Mouse (Mus musculus): ENCODE results near the gene Gngt2.

Gngt2 gene

DNA sequence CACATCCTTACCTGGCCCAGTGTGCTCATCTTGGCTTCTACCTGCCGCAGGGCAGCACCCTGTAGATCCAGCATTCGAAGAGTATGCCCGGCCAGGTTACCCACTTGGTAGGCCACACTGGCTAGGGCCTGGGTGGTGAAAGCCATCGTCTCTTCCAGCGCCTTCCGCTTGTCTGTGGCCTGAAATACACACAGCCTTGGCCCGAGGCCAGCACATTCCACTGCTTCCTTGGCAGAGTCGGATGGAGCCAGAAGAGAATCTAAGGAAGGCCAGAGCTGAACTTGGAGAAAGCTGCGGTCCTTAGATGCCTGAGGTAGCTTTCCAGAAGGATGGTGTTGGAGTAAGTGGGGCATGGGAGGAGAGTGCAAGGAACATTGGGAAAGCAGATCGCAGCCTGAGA, at the start of gene Gngt2:
Gene Gngt2 (plus strand): TSS at position 158 of the 400 bp plus-strand sequence.
- no peak for DNase-seq (ENCODE audit: low read depth, low spot score)

DNA sequence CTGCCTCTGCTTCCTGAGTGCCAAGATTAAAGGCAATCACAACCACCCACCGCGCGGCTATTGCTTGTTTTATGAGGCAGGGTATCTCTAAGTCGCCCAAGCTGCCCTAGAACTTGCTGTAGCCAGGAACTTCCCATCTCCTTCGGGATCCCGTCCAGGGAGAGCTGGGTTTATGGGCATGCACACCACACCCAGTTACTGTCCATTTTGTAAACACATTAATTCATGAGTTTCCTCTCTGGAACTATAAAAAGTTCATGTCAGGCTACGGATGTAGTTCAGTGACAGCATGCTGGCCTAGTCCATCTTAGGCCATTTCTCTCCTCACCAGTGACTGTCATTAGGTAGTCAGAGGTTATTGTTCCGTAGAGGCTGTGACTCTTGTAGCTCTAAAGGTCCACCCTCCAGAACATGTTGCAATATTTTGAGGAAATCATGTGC, 47.5 kb upstream of the Gngt2 start:
- no peak for DNase-seq (ENCODE audit: low read depth, low spot score)

DNA sequence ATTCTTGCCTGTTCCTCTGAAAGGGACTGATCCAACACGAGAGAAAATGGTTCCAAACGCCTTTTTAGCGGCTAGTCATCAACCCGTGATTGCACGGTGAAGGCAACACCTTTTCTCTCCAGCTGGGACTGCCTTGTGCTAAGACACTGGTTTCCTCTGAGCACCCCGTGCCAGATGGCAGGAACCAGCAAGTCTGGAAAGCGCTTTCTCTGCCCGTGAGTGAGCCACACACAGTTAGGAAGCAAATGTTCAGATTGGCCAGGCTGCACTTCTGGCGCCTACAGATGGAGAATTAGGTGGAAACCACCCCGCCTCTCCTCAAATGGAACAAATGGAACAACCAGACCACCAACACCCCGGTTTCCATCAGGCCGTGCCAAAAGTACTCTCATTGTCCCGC, 45.2 kb upstream of the Gngt2 start:
- DNase-seq (ENCODE audit: low read depth, low spot score) = no peak

DNA sequence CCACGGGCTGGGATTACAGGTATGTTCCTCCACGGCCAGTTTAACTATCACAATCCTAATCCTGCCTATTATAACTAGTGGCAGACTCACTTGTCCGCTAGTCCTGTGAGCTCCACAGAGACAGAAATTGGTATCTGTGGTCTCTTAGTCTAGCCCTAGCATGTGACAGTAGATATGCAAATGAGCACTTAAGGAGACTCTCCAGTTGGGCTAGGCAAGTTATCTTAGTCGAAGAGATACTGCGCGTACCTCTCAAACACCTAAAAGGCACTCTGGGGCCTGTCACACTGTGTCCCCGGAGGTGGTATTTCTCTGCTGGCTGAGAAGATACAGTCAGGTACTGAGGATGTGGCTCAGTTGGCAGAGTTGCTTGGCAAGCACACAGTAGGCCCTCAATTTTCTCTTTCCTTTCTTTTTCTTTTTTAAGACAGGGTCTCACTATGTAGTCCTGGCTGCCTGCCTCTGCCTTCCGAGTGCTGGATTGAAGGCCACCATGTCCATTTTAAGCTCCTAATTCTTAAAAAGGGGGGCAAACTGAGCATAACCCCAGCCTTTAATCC, 44.0 kb upstream of the Gngt2 start:
- DNase-seq (ENCODE audit: low read depth, low spot score) = no peak

DNA sequence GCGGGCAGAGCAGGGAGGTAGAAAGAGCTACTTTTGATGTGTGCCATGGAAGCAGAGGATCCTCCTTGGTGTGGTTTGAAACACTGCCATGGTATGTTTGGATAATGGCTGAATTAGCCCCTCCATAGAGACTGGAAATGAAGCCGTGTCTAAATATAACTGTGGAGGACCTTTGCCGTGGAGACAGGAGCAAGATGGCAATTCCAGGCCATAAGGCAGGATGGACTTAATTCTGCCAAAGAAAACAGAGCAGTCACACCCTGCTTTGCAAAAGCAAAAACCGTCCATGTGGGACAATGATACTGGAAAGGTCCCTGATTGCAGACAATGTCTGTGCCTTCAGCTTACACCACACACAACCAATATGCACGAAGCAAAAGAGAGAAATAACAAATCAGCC, 42.8 kb upstream of the Gngt2 start:
- no peak for DNase-seq (ENCODE audit: low read depth, low spot score)

DNA sequence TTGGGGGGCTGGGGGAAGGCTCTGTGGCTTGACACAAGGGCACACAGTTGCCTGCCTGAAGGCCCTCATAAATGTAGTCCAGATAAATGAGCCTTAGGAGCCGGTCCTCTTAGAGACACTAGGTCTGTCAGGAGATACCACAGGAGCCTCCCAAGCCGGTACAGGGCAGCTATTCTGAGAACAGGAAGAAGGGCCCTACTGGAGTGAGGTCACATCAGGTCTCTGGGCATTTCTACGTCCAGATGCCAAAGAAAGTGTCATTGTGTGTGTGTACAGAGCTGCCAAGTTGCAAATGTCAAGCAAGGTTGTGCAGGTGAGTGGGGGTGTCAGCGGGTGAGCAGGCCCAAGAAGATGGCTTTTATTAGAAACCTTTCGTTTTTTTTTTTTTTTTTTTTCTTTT, 41.4 kb upstream of the Gngt2 start:
- no peak for DNase-seq (ENCODE audit: low read depth, low spot score)

DNA sequence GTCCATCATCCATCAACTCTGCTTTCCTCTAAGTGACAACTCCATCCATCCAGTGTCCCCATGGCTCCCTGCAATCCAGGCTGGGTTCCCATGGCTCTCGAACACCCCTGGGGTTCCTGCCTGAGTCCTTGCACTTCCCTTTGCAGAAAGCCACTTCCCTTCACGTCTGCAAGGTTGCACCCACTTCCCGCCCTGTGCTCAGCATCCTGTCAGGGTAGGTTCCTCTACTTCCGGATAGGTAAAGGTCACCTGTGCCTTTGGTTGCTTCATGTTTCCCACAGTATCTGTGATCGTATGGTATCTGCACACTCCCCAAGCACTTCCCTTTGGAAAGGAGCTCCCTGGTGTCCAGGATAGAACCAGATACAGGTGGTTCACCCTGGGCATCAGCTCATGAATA, 32.0 kb upstream of the Gngt2 start:
- DNase-seq (ENCODE audit: low read depth, low spot score) = no peak

DNA sequence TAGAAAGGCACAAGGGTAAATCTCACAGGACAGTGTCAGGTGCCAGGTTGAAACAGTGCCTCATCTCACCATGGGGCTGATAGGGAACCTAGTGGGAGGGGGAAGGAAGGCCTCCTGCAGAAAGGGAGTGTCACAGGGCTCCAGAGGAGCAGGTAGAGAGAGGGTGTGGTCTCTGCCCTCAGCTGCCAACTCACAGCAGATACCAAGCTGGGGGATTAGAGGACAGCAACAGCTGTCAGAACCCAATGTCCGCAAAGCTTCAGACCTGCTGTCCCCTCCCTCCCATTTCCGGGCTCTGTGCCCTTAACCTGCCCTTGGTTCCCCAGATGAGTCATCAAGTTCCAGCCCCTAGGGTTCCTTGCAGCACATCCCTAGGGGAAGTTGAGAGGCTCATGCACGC, 31.5 kb upstream of the Gngt2 start:
- no peak for DNase-seq (ENCODE audit: low read depth, low spot score)

DNA sequence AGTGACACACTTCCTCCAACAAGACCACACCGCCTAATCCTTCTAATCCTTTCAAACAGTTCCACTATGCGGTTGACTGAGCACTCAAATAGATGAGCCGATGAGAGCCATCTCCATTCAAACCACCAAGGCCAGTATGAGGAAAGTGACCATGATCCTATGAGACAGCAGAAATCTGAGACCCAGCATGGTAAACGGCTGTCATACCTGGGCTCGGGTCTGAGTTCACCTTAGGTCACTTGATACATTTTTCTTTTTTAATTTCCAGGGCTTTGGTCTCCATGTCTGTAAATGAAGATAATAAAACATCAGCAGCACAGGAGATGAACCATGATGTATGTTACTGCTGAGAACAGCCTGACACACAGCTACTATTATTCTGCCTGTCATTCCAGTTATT, 29.1 kb upstream of the Gngt2 start:
- no peak for DNase-seq (ENCODE audit: low read depth, low spot score)

DNA sequence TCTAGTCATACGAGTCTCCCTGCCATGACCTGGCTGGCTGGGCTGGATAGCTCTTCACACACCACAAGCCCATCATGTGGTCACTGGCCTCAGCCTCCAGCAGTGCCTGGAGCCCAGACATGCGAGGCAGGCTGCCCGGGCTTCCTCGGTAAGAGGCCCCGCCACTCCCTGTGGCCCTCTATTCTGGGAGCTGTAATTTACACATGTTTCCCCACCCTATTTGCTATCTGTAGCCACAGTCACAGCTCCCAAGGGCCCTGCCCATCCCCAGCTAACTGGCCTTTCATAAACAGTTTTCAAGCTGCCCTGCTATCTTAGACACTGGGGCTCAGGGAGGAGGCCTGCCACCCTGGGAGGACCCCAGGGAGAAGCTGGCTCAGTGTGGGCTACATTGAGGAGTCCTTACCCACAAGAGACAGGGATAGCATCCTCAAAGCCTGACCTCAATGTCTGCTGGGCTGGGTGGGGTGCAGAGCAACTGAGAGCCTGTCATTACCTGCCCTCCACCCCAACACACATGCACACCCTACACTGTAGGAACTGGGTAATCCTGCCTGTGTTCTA, 28.5 kb upstream of the Gngt2 start:
- no peak for DNase-seq (ENCODE audit: low read depth, low spot score)

DNA sequence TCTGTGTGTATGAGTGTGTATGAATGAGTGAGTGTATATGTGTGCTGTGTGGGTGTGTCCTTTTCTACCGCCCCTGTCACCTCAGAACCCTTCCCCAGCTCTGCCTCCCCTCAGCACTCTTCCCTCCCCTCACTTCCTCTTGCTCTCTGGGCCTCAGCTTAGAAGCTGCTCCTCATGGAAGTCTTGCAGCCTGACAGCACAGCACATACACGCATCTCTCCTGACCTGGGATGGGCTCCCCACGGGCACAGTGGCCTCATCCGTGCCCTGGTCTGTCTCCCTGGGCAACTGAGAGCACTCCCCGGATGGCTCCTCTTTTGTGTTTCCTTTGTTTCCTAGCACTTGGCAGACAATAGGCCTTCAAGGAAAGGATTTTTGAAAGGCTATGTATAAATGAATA, 27.4 kb upstream of the Gngt2 start:
- DNase-seq (ENCODE audit: low read depth, low spot score) = no peak

DNA sequence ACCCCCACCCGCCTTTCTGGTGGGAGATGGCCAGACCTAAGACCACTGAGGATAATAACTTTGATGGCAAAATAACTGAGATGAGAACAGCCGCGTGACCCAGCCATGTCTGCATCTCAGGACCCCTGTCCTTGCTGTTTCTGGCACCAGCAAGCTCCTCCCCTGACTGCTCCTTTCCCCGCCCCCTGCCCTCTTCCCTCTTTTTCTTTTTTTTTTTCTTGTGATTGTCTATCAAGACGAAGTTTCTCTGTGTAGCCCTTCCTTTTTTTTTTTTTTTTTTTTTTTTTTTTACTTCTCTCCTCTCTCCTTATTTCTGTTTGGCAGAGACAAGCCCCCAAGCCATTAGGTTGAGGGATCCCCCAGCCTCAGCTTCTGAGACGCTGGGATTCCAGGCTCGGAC, 26.2 kb upstream of the Gngt2 start:
- no peak for DNase-seq (ENCODE audit: low read depth, low spot score)

DNA sequence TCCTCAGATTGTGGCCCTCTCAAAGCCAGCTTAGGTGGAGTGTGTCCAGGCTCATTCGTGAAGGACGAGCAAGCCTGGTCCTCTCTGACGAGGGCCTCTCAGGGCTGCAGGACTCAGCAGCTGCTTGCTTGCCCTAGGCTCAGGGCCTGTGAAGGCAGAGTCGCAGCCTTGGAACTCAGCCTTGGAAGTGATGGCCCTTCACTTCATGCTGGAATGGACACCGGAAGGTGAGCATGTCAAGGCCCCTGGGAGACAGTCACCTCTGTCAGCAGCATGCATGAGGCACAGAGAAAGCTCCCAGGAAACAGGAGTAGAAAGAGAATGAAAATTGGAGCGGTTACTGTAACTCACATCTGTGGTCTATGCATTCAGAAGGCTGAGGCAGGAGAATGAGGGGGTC, 25.3 kb upstream of the Gngt2 start:
- DNase-seq (ENCODE audit: low read depth, low spot score) = no peak

DNA sequence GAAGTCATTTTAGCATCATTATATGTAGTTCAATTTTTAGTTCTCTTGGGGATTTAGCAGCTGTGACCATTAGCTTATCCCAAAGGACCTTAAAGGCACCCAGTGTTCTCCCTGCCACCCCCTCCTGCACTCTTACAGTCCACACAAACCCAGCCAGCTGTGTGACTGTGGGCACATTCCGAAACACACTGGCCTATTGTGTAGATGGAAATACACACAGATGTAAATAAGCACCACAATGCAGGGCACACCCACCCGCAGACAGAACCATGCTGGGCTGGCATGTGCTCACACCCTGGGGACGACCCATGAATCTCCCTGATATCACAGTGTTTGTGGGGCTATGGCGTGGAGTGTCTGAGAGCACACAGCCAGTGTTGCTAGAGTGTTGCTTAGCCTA, 24.8 kb upstream of the Gngt2 start:
- DNase-seq (ENCODE audit: low read depth, low spot score) = no peak

DNA sequence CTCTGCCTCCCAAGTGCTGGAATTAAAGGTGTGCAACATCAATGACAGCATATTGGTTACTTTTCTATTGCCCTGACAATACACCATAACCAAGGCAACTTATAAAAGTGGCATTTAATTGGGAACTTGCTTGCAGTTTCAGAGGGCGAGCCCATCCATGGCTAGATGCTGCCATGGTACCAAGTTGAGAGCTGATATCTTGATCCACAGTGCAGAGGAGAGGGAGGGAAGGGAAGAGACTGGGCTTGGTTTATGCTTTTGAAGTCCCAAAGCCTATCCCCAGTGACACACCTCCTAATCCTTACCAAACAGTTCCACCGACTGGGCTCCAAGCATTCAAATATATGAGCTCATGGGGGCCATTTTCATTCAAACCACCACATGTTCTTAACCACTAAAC, 22.9 kb upstream of the Gngt2 start:
- DNase-seq (ENCODE audit: low read depth, low spot score) = no peak

DNA sequence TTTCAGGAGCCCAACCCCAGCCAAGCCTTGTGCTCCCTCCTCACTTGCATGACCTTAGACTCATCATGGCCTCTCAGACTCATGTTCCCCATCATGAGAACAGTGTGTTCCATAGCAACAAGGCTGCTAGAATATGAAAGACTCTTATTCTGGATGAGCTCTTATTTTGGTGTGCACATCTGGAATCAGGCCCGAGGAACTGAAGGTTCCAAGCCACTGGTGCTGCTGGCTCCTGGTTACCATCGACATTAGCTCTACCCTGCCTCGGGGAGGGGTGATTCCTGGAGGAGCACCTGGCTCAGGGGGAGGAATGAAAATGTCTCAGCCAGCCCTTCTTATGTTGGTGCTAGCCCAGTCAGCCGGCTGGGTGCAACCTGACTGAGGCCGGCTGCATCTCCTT, 22.2 kb upstream of the Gngt2 start:
- DNase-seq (ENCODE audit: low read depth, low spot score) = no peak

DNA sequence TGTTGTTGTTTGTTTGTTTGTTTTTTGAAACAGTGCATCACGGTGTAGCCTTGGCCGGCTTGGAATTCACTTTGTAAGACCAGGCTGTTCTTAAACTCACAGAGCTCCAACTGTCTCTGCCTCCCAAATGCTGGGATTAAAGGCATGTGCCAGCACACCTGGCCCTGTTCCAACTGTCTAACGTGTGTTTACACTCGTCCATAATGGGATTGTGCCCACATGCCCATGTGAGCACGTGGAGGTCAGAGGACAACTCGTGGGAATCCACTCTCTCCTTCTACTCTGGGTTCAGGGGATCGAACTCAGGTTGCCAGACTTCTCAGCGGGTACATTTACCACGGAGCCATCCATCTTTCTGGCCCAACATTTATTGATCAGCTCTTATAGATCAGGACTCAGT, 21.6 kb upstream of the Gngt2 start:
- DNase-seq (ENCODE audit: low read depth, low spot score) = no peak

DNA sequence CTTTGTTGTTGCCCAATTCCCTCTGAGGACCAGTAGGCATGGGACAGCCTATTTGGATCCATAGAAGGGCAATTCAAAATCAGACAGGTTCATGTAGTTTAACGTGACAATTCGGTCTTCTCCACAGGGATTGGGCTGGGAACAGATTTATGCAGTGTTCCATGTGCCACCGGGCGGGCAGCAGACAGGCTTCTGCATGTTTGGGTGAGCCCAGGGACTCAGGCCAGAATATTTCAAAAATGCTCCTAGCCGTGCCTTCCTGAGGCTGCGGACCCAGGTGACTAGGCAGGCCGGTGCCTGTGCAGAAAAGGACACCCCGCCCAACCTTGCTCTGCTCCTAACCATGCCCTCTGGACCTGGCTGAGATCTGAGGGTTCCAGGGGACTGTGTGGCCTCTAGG, 17.9 kb upstream of the Gngt2 start:
- DNase-seq (ENCODE audit: low read depth, low spot score) = no peak

DNA sequence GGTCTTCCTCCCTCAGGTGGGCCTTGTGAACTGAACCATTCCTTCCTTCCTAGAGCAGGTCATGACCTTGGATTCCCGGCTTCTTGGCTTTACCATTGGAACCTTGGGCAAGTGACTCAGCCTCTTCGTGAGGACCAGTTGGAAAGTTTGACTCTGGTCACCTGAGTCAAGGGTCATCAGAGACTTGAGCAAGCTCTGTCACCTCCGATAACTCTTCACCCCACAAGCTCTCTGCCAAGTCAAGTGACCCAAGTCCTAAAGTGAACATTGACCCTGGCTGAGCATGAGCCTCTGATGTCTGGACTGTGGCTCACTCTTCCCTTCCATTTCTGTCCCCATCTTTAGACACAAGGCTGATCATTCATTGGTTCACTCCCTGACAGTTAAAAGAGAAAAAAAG, 15.5 kb upstream of the Gngt2 start:
- no peak for DNase-seq (ENCODE audit: low read depth, low spot score)

DNA sequence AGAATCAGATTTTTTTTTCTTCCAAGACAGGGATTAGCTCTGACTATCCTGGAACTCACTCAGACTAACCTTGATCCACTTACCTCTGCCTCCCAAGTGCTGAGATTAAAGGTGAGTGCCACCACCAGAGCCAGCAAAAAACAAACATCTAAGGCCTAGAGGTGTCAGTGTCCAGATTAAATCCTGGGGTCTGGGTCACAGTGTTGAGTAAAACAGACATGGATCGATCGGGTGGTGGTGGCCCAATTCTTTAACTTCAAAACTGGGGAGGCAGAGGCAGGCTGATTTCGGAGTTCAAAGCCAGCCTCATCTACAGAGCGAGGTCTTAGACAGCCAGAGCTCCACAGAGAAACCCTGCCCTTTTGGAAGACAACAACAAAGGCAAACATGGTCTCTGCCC, 14.6 kb upstream of the Gngt2 start:
- no peak for DNase-seq (ENCODE audit: low read depth, low spot score)

DNA sequence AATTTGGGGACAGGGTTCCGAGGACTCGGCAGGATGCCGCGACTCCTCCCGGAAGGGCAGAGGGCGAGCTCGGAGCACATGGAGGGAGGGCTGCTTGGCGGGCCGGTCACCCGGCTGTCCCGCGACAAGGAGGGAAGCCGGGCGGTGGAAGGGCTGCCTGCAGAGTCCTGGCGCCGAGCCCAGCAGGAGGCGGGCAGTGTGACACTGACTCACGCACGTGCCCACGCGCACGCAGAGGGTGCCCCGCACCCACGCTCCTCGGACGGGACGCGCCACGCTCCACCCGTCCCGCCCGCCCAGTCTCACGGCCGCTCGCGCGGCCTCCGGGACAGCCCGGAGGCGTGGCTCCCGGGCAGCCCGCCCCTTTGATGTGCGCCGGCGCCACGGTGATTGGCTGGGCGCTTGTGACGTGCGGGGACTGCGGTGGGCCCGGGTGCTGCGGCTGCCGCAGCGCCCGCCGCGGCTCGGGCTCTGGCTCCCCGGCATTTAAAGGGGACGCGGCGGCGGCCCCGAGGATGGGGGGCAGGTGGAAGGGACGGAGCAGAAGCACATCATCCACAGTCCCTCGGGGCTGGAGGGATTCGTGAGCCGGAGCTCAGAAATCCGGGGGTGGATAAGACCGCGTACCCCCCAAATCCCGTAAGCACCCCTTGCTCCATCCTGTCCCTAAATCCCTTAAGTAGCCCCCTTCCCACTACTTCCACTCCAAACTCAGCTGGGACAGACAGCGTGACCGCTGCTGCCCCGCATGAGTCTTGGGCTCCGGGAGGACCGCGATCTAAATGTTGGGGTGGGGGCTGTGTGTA, 12.7 kb upstream of the Gngt2 start, which contains the start of gene Phospho1:
Gene Phospho1 (plus strand): TSS at position 429 of the 806 bp plus-strand sequence.
- DNase-seq (ENCODE audit: low read depth, low spot score) = peak; percentile 60

DNA sequence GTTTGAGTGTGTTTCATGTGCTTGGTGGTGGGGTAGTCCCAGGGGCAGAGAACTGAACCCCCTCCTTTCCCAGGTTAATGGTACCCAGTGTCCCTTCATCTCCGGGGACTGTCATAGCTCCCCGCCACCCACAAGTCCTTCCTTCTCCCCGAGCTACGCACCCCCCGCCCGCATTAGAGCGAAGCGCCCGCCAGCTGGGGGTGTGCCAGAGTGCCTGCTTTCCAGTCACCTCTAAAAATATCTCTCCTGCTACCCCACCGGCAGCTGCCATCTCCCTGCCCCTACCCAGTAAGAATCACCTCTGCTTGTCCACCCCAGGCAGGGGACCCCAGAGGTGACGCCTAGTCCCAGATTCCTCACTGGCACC, 12.2 kb upstream of the Gngt2 start:
- no peak for DNase-seq (ENCODE audit: low read depth, low spot score)

DNA sequence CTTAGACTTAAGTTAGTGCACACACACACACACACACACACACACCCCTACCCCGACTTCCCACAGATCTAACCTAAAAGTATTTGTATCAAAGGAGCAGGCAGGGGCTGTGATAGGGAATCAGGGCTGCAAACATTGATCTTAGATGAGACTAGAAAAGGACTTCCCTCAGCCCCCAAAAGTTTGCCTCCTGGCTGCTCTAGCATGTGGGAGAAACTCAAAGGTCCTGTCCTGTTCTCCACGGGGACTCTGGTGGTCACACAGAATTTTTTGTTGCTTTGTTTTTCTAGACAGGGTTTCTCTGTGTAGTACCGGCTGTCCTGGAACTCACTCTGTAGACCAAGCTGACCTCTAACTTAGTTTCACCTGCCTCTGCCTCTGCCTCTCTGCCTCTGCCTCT, 11.4 kb upstream of the Gngt2 start:
- no peak for DNase-seq (ENCODE audit: low read depth, low spot score)

Data from retina, adult 2 months (tissue).